ENCODE assay signal across 8 mouse cellular contexts in the genomic region with DNA sequence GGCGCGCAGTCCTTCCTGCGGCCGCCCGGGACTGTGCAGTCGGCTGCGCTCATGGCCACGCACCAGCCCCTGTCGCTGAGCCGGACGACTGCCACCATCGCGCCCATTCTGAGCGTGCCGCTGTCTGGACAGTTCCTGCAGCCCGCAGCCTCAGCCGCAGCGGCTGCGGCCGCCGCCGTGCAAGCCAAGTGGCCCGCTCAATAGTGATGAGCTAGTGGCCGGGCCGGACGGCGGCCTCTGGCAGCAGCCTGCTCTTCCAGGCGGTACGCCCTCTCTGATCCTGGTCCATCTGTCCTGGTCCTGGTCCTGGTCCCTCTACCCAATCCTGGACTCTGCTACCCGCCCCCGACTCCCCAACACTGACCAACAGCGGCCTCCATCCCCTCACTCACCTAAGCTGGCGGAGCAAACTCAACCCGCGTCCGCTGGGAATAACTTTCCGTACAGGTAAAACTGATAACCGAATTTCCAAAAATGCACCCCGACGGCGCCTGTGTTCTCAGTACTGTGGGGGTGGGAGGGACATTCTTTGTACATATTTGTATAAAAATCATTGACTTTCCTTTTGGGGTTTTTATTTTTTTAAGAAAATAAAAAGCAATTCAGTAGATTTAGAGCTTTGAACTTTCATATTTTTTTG. TPM values are rescaled to one million over a fixed set of nuclear protein-coding genes. Genes with fewer than 3 reads are reported as not detected.
DNase-seq lines count a peak whose midpoint lies in the region; ATAC-seq lines count a peak whose summit lies in the region.

No protein-coding gene starts in this region.

- peak overlapping the region; percentile 44 for H3K4me2 ChIP-seq in embryonic facial prominence, embryonic 12.5 days (replicated peaks)
- peak overlapping the region; percentile 40 for H3K4me2 ChIP-seq in hindbrain, embryonic 13.5 days
- H3K4me2 ChIP-seq in midbrain, embryonic 16.5 days (ENCODE audit: low read length), result peak overlapping the region; percentile 43

- WGBS in embryonic facial prominence, embryonic 12.5 days, result 1% methylated on average over 37 of the region's 41 CpGs
- WGBS in hindbrain, embryonic 13.5 days, result under 1% methylated on average over 40 of the region's 41 CpGs
- under 1% methylated on average over 36 of the region's 41 CpGs for WGBS in midbrain, embryonic 16.5 days

- H3K4me3 ChIP-seq in embryonic facial prominence, embryonic 12.5 days, result peak overlapping the region; percentile 33
- peak overlapping the region; percentile 38 for H3K4me3 ChIP-seq in hindbrain, embryonic 13.5 days
- peak overlapping the region; percentile 28 for H3K4me3 ChIP-seq in midbrain, embryonic 16.5 days (ENCODE audit: low read depth, low read length)

- H3K36me3 ChIP-seq in embryonic facial prominence, embryonic 12.5 days, result no peaks in the 10 kb centered on the region
- H3K36me3 ChIP-seq in hindbrain, embryonic 13.5 days, result no peaks in the 10 kb centered on the region
- no peaks in the 10 kb centered on the region for H3K36me3 ChIP-seq in midbrain, embryonic 16.5 days (ENCODE audit: control insufficient read depth, insufficient read depth, low read length)

- H3K4me1 ChIP-seq in embryonic facial prominence, embryonic 12.5 days, result peaks cover 12% of the 10 kb centered on the region
- H3K4me1 ChIP-seq in hindbrain, embryonic 13.5 days (replicated peaks), result peaks cover 28% of the 10 kb centered on the region
- peaks cover 3% of the 10 kb centered on the region; the same call in 1 of the 2 replicates for H3K4me1 ChIP-seq in midbrain, embryonic 16.5 days (ENCODE audit: control insufficient read depth, insufficient read depth, low read length)

- peaks cover 69% of the 10 kb centered on the region for H3K27me3 ChIP-seq in embryonic facial prominence, embryonic 12.5 days
- peaks cover 83% of the 10 kb centered on the region for H3K27me3 ChIP-seq in hindbrain, embryonic 13.5 days
- H3K27me3 ChIP-seq in midbrain, embryonic 16.5 days (ENCODE audit: control insufficient read depth, insufficient read depth, low read depth, low read length), result peaks cover 35% of the 10 kb centered on the region

- no peak overlapping the region for H3K27ac ChIP-seq in embryonic facial prominence, embryonic 12.5 days
- peak overlapping the region; percentile 85 for H3K27ac ChIP-seq in hindbrain, embryonic 13.5 days
- H3K27ac ChIP-seq in midbrain, embryonic 16.5 days (ENCODE audit: low read length), result no peak overlapping the region

- H3K9me3 ChIP-seq in embryonic facial prominence, embryonic 12.5 days, result no peaks in the 10 kb centered on the region
- no peaks in the 10 kb centered on the region for H3K9me3 ChIP-seq in hindbrain, embryonic 13.5 days
- no peaks in the 10 kb centered on the region for H3K9me3 ChIP-seq in midbrain, embryonic 16.5 days (replicated peaks; ENCODE audit: control insufficient read depth, low read length, poor library complexity, severe bottlenecking)

- ATAC-seq in embryonic facial prominence, embryonic 12.5 days (ENCODE audit: insufficient number of reproducible peaks, insufficient read depth, low FRiP score, low TSS enrichment), result peak; percentile 25; the same call in 1 of the 2 replicates
- ATAC-seq in hindbrain, embryonic 13.5 days (ENCODE audit: low FRiP score), result 0 out of 2 replicates have a peak, but pooled peaks have one; percentile 21
- peak; percentile 40; the same call in 1 of the 2 replicates for ATAC-seq in midbrain, embryonic 16.5 days

- peak; percentile 35 for DNase-seq in kidney, postnatal 10 days
- no peak for DNase-seq in kidney, adult 8-10 months
- DNase-seq in thymus, postnatal 14 days, result no peak
- DNase-seq in left cerebral cortex, adult 9 months (ENCODE audit: low spot score in 2 of 2), result no peak
- DNase-seq in layer of hippocampus, postnatal 14 days (ENCODE audit: low spot score in 2 of 2), result no peak

- peak overlapping the region; percentile 33; the same call in 1 of the 2 replicates for H3K9ac ChIP-seq in embryonic facial prominence, embryonic 12.5 days
- peak overlapping the region; percentile 68 for H3K9ac ChIP-seq in hindbrain, embryonic 13.5 days
- H3K9ac ChIP-seq in midbrain, embryonic 16.5 days (ENCODE audit: low read depth, low read length), result no peak overlapping the region

RNA-seq across cellular contexts. Expression of a gene that starts 1.9 kb away (rescaled TPM):
- polyA plus RNA-seq in embryonic facial prominence, embryonic 12.5 days (2016; fragmentation: Nextera tagmentation; extraction: Ambion mirVana), result 2.1 TPM in 2 replicates
- polyA plus RNA-seq in hindbrain, embryonic 13.5 days (2015; fragmentation: Nextera tagmentation; extraction: Ambion mirVana), result 2.2 TPM in 2 replicates
- polyA plus RNA-seq in midbrain, embryonic 16.5 days (2015; fragmentation: Nextera tagmentation; extraction: Ambion mirVana), result 0.11 and 0.18 TPM in 2 replicates
- not detected for total RNA-seq in layer of hippocampus, postnatal 14 days (2021)

RNA-seq across cellular contexts. Expression of a gene that starts 57.5 kb away (rescaled TPM):
- 23.2 and 23.9 TPM in 2 replicates for polyA plus RNA-seq in embryonic facial prominence, embryonic 12.5 days (2016; fragmentation: Nextera tagmentation; extraction: Ambion mirVana)
- 10.0 and 10.8 TPM in 2 replicates for polyA plus RNA-seq in hindbrain, embryonic 13.5 days (2015; fragmentation: Nextera tagmentation; extraction: Ambion mirVana)
- polyA plus RNA-seq in midbrain, embryonic 16.5 days (2015; fragmentation: Nextera tagmentation; extraction: Ambion mirVana), result 12.3 and 13.3 TPM in 2 replicates
- 10 to 100 TPM; 14.7 to 15.0 TPM for total RNA-seq in layer of hippocampus, postnatal 14 days (2021)
